Mouse (Mus musculus) cerebellum, adult 2 months (tissue): ENCODE data around the gene Unc80. TPM values are rescaled to one million over a fixed set of nuclear protein-coding genes. Genes with fewer than 3 reads are reported as not detected.
"Not testable (repeated sequence)": the region's sequence is repeated elsewhere in the genome, so short reads cannot be mapped to it uniquely, and the experiment has no call there.

ENCODE experiments used
- DNase-seq, 2 experiments: peaks; one replicate each; pipeline ENCODE4 v3.0.0; 2021
- H3K27ac ChIP-seq: fragments of 200-500 bp; 2 replicates; pipeline ENCODE4 v1.5.1; 2012; ENCODE audit warnings: low read length, control low read depth, inconsistent platforms; ENCODE audit not compliant: insufficient read depth
- H3K27me3 ChIP-seq: fragments of 200-500 bp; 2 replicates; pipeline ENCODE4 v1.6.1; 2012; ENCODE audit warnings: inconsistent platforms, mild to moderate bottlenecking, low read length, moderate library complexity; ENCODE audit not compliant: control insufficient read depth, insufficient read depth
- H3K4me1 ChIP-seq: fragments of 200-500 bp; 2 replicates; pipeline ENCODE4 v1.6.1; 2011; ENCODE audit warnings: low read length; ENCODE audit not compliant: control insufficient read depth, insufficient read depth
- H3K4me3 ChIP-seq: fragments of 200-500 bp; replicated peaks from 2 replicates; pipeline ENCODE3; 2011; ENCODE audit warnings: mild to moderate bottlenecking, low read depth, low read length, control low read depth; ENCODE audit not compliant: insufficient read depth
- CTCF ChIP-seq: fragments of 200-500 bp; IDR thresholded peaks from 2 replicates; pipeline ENCODE4 v1.5.1; 2011; ENCODE audit warnings: low read depth, mild to moderate bottlenecking, control low read depth, low read length, moderate library complexity, borderline replicate concordance; ENCODE audit not compliant: insufficient read depth
- POLR2A ChIP-seq: fragments of 200-500 bp; IDR thresholded peaks from 2 replicates; pipeline ENCODE4 v1.6.1; 2011; ENCODE audit warnings: low read length, control low read depth, borderline replicate concordance; ENCODE audit not compliant: insufficient read depth
- WGBS: fragments of 180-500 bp; shearing (Covaris S2); methylation state at CpG from one replicate; pipeline ENCODE4 v1.1.7; 2018; 5-methylcytosine and 5-hydroxymethylcytosine counted together
- polyA plus RNA-seq: library from polyadenylated mRNA; depleted of rRNA; stranded (reverse); fragments of >200 nt; gene quantifications from 2 replicates; pipeline ENCODE4 v1.2.3, GENCODE M21; 2012

Gene Unc80
- polyA plus RNA-seq, 1 experiment: 131 TPM

- H3K4me1 ChIP-seq: no peaks in the 10 kb centered on the region
- 15% methylated on average over 2 of the region's 2 CpGs for WGBS
- no peaks in the 10 kb centered on the region for H3K27me3 ChIP-seq
- DNase-seq: no peak
- H3K27ac ChIP-seq: no peak overlapping the region
- no peak overlapping the region for H3K4me3 ChIP-seq
- TF ChIP-seq POLR2A: no peak
- no peak for TF ChIP-seq CTCF
Measured at GRCm38 (mm10) chr1:66678662-66679061, 210.5 kb downstream of the Unc80 start.

- DNase-seq: no peak
- H3K27ac ChIP-seq: no peak overlapping the region
- H3K4me1 ChIP-seq: no peaks in the 10 kb centered on the region
- WGBS: 93% methylated on average over 5 of the region's 5 CpGs
- no peak overlapping the region for H3K4me3 ChIP-seq
- no peaks in the 10 kb centered on the region for H3K27me3 ChIP-seq
- TF ChIP-seq CTCF (no peak), POLR2A (no peak)
Measured at GRCm38 (mm10) chr1:66682974-66683373, 214.8 kb downstream of the Unc80 start.

DNA sequence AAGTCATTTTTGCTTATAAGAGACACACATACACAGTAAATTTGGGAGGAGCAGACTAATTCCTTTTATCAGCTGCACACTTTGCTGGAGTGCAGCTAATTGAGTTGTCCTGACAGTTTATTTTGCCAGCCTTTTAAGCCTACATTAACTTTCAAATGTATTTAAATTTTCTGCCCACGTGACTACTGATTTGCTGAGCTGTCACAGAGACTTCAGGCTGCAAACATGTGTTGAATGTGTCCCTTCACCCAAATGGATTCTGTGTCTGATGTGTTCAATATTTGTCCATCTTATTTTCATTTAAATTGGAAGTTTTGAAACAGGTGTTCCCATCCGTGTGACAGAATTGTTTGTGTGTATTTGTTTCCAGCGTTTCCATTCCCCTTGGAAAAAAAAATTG is 223.6 kb downstream of the Unc80 start:
- TF ChIP-seq POLR2A: no peak
- no peak for TF ChIP-seq CTCF
- H3K4me3 ChIP-seq: no peak overlapping the region
- no peak for DNase-seq
- no peaks in the 10 kb centered on the region for H3K4me1 ChIP-seq
- no peaks in the 10 kb centered on the region for H3K27me3 ChIP-seq
- 67% methylated on average over 3 of the region's 3 CpGs for WGBS
- H3K27ac ChIP-seq: no peak overlapping the region

GRCm38 (mm10) chr1:66692308-66692707 is 224.1 kb downstream of the Unc80 start:
- H3K4me1 ChIP-seq: no peaks in the 10 kb centered on the region
- H3K27me3 ChIP-seq: no peaks in the 10 kb centered on the region
- H3K4me3 ChIP-seq: no peak overlapping the region
- DNase-seq: no peak
- TF ChIP-seq POLR2A (no peak), CTCF (no peak)
- 50% methylated on average over 1 of the region's 1 CpGs for WGBS
- no peak overlapping the region for H3K27ac ChIP-seq

DNA sequence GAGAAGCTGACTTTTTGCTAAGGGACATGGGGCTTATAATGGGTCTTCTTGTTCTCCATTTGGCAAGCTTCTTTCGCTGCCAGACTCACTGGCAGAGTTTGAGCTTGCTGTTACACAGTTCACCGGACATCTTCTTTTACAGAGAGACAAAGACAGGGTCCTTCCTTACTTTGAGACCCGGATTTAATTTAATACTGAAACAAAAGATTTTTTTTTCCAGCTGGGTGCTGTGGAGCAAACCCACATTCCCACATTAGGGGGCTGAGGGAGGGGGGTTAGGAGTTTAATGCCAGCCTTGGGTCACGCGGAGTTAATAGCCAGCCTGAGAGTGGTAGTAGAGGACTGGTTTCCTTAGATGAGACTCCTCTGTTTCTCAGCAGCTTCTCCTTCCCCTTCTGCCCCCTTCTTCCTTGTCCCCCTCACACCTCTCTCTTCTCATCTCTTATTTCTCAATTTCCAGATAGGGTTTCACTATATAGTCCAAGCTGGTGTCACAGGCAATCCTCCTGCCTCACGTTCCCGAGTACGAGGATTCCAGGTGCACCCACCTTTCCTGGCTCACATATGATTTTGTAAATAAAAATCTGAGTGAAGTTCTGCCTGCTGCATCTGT is 224.7 kb downstream of the Unc80 start:
- Histone ChIP-seq H3K4me1 (no peaks in the 10 kb centered on the region), H3K27me3 (no peaks in the 10 kb centered on the region), H3K27ac (0 out of 2 replicates have a peak overlapping the region, but pooled peaks have one; percentile 43), H3K4me3 (no peak overlapping the region)
- TF ChIP-seq CTCF (no peak), POLR2A (no peak)
- 62% methylated on average over 8 of the region's 8 CpGs for WGBS
- DNase-seq: peak in 1 of 2 experiments; percentile 18

- no peak overlapping the region for H3K4me3 ChIP-seq
- H3K27me3 ChIP-seq: no peaks in the 10 kb centered on the region
- WGBS: 43% methylated on average over 5 of the region's 5 CpGs
- H3K27ac ChIP-seq: no peak overlapping the region
- DNase-seq: no peak
- no peaks in the 10 kb centered on the region for H3K4me1 ChIP-seq
- no peak for TF ChIP-seq CTCF
Measured at GRCm38 (mm10) chr1:66694266-66694665, 226.1 kb downstream of the Unc80 start.

GRCm38 (mm10) chr1:66695296-66695695 is 227.1 kb downstream of the Unc80 start:
- Histone ChIP-seq H3K4me1 (no peaks in the 10 kb centered on the region), H3K4me3 (no peak overlapping the region), H3K27me3 (no peaks in the 10 kb centered on the region), H3K27ac (no peak overlapping the region)
- TF ChIP-seq CTCF (no peak), POLR2A (no peak)
- no peak for DNase-seq
- WGBS: 56% methylated on average over 7 of the region's 7 CpGs

DNA sequence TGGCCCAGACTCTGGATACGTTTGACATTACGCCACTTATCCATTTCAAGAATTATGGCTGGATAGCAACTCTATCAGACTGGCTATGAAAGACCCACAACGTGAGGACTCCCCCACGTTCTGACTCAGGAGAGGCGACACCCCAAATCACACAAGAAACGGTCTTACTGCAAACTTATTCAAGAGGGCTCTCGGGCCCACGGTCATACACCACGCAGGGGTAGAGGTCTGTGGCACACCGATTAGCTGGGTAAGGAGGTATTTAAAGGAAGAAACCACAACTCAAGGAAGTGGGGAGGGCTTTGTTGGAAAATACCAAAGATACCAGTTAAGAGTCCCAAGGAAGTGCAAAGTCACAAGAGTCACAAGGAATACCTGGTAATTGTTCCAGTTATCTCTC is 231.5 kb downstream of the Unc80 start:
- not testable (repeated sequence) for H3K27me3 ChIP-seq, DNase-seq, H3K27ac ChIP-seq, H3K4me1 ChIP-seq, H3K4me3 ChIP-seq
- WGBS: 92% methylated on average over 10 of the region's 10 CpGs
